Mouse (Mus musculus) effector memory CD4-positive, alpha-beta T cell, adult 5 months (primary cell): ENCODE measurements around the gene Ccl25. TPM values are rescaled to one million over a fixed set of nuclear protein-coding genes. Genes with fewer than 3 reads are reported as not detected.

Source experiments
- polyA plus RNA-seq: library from polyadenylated mRNA; unstranded; fragments of 100-300 nt; shearing (Covaris generic); gene quantifications from one replicate; pipeline ENCODE4 v1.2.1, GENCODE M21; 2017

The Ccl25 gene
- polyA plus RNA-seq: 7.8 TPM

GRCm38 (mm10) chr8:4324983-4325750, at the start of gene Ccl25, which contains the start of gene Elavl1:
Ccl25 (plus strand) TSS chr8:4325210.
Elavl1 (minus strand) TSS chr8:4325413.

DNA sequence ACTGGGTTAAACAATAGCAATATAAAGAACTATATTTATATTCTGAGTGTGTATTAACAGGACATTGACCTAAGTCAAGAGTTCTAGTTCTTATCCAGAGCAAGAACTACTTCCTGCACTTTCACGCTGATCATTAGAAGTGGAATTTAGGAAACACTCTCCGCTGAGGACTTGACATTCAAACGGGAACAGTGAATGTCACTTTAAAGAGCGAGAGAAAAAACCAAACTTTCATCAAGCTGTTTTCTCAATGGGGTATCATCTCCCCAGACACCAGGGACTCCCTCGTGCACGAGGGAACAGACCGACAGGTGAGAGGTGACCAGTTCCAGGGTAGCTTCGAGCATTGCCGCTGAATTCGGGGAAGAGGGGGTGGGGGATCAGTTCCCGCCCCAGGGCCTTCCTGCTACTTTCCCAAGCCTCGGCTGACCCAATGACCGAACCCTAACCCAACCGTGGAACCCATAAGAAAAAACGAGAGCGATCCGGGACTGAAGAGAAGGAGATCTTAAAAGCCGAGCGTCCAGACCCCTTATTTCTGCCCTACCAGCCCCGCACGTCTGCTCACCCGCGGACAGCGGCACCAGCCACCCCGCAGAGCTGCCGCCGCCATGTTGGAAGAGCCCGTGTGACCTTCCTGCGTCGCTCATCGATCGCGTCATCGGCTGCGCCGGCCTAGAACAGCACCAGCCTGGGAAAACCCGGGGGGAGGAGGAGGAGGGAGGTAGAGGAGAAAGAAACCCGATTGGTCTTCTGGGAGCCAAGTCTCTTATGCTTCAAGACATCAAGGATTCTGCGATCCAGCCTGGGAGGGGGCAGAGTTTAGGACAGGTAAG, 49.5 kb upstream of the Ccl25 start, which contains the start of gene Timm44:
Timm44 (minus strand) TSS at position 639 of the 836 bp plus-strand sequence.

Other genes starting within 250 kb of the Ccl25 start
- not detected for gene Cd209f, start 219.4 kb upstream of the Ccl25 start, polyA plus RNA-seq
- 0.14 TPM for gene Cd209g, start 191.1 kb upstream of the Ccl25 start, polyA plus RNA-seq
- 16.1 TPM for gene Evi5l, start 158.6 kb upstream of the Ccl25 start, polyA plus RNA-seq
- gene Prr36, start 107.8 kb upstream of the Ccl25 start, polyA plus RNA-seq: 0.12 TPM
- 0.11 TPM for gene Lrrc8e, start 98.4 kb upstream of the Ccl25 start, polyA plus RNA-seq
- 84.7 TPM for gene Map2k7, start 86.5 kb upstream of the Ccl25 start, polyA plus RNA-seq
- gene Gm49320, start 86.3 kb upstream of the Ccl25 start, polyA plus RNA-seq: not detected
- 3.8 TPM for gene Tgfbr3l, start 77.0 kb upstream of the Ccl25 start, polyA plus RNA-seq
- 19.7 TPM for gene Snapc2, start 72.1 kb upstream of the Ccl25 start, polyA plus RNA-seq
- 0.52 TPM for gene Ctxn1, start 65.9 kb upstream of the Ccl25 start, polyA plus RNA-seq
- gene Timm44, start 49.3 kb upstream of the Ccl25 start, polyA plus RNA-seq: 49.7 TPM
- gene Elavl1, start 203 bp downstream of the Ccl25 start, polyA plus RNA-seq: 244 TPM
- 49.8 TPM for gene Cers4, start 167.8 kb downstream of the Ccl25 start, polyA plus RNA-seq